Mouse (Mus musculus): ENCODE results near the gene Swi5. TPM values are rescaled to one million over a fixed set of nuclear protein-coding genes. Genes with fewer than 3 reads are reported as not detected.

The Swi5 gene
- 131 and 165 TPM in 2 replicates for polyA plus RNA-seq (2021; fragmentation: Nextera tagmentation)
- long read RNA-seq, experiment 1, transcript Swi5-207 (5 exons, 768 nt) = major isoform, 75 of 81 reads
- long read RNA-seq, experiment 1, partial matches to known transcripts = 2 of 81 reads
- long read RNA-seq, experiment 1, other reads (novel, unspliced or antisense) = 3 of 81 reads
- long read RNA-seq, experiment 2, full-length matches to known transcripts = 16 of 18 reads
- long read RNA-seq, experiment 2, partial matches to known transcripts = 0 of 18 reads
- long read RNA-seq, experiment 2, other reads (novel, unspliced or antisense) = 2 of 18 reads

GRCm38 (mm10) chr2:32287923-32288367 is at the start of gene Swi5:
Swi5 (minus strand) TSS chr2:32288075.

GRCm38 (mm10) chr2:32287334-32287840 is 488 bp downstream of the Swi5 start, which contains the start of gene Golga2:
Golga2 (plus strand) TSS chr2:32287384.

GRCm38 (mm10) chr2:32259657-32260417 is 28.0 kb downstream of the Swi5 start, which contains the start of gene Uck1:
Uck1 (minus strand) TSS chr2:32260159.

GRCm38 (mm10) chr2:32235886-32236759 is 51.8 kb downstream of the Swi5 start, which contains the start of gene Pomt1:
Pomt1 (plus strand) TSS chr2:32236590.

Small RNA genes within 50 kb of the gene (microRNA-seq; reads per million reads assigned to microRNA genes)
- gene Gm23363 (not detected), gene Mir199b (not detected)

Other genes starting within 250 kb of the Swi5 start
- gene Fam78a, start 203.2 kb downstream of the Swi5 start, polyA plus RNA-seq (2021; fragmentation: Nextera tagmentation) = 0.53 and 0.94 TPM in 2 replicates
- 36.7 and 39.3 TPM in 2 replicates for gene Plpp7, start 192.5 kb downstream of the Swi5 start, polyA plus RNA-seq (2021; fragmentation: Nextera tagmentation)
- 42.2 and 47.4 TPM in 2 replicates for gene Prrc2b, start 137.0 kb downstream of the Swi5 start, polyA plus RNA-seq (2021; fragmentation: Nextera tagmentation)
- 10.2 and 11.4 TPM in 2 replicates for gene Pomt1, start 51.5 kb downstream of the Swi5 start, polyA plus RNA-seq (2021; fragmentation: Nextera tagmentation)
- 33.5 and 35.6 TPM in 2 replicates for gene Uck1, start 27.9 kb downstream of the Swi5 start, polyA plus RNA-seq (2021; fragmentation: Nextera tagmentation)
- gene Golga2, start 691 bp downstream of the Swi5 start, polyA plus RNA-seq (2021; fragmentation: Nextera tagmentation) = 17.8 and 22.2 TPM in 2 replicates
- gene Ciz1, start 64.3 kb upstream of the Swi5 start, polyA plus RNA-seq (2021; fragmentation: Nextera tagmentation) = 19.9 and 28.4 TPM in 2 replicates
- 198 and 300 TPM in 2 replicates for gene Dnm1, start 65.3 kb upstream of the Swi5 start, polyA plus RNA-seq (2021; fragmentation: Nextera tagmentation)
- gene 1110008P14Rik, start 93.9 kb upstream of the Swi5 start, polyA plus RNA-seq (2021; fragmentation: Nextera tagmentation) = 559 and 640 TPM in 2 replicates
- 0.21 and 0.65 TPM in 2 replicates for gene Lcn2, start 100.2 kb upstream of the Swi5 start, polyA plus RNA-seq (2021; fragmentation: Nextera tagmentation)
- gene Ptges2, start 107.8 kb upstream of the Swi5 start, polyA plus RNA-seq (2021; fragmentation: Nextera tagmentation) = 24.8 and 25.1 TPM in 2 replicates
- gene Naif1, start 162.4 kb upstream of the Swi5 start, polyA plus RNA-seq (2021; fragmentation: Nextera tagmentation) = 2.0 and 3.3 TPM in 2 replicates
- gene Slc25a25, start 163.4 kb upstream of the Swi5 start, polyA plus RNA-seq (2021; fragmentation: Nextera tagmentation) = 27.1 and 32.0 TPM in 2 replicates
- gene Fam102a, start 247.3 kb upstream of the Swi5 start, polyA plus RNA-seq (2021; fragmentation: Nextera tagmentation) = 24.3 and 34.4 TPM in 2 replicates